Mouse (Mus musculus) left cerebral cortex, postnatal 25 days (tissue): Measurements from ENCODE around the gene Hs3st3a1. TPM values are rescaled to one million over a fixed set of nuclear protein-coding genes. Genes with fewer than 3 reads are reported as not detected.

Experiments used
- DNase-seq, 2 experiments: peaks; one replicate each; pipeline ENCODE4 v3.0.0; 2022; ENCODE audit warnings: low spot score in 2 of 2, mixed read lengths in 1 of 2
- intact Hi-C: fragments of 180-260 bp; cut with DNase I; formaldehyde crosslinking; loops from one replicate; pipeline ENCODE4 v1.15.1; 2025
- total RNA-seq, 2 experiments: library from RNA; stranded (reverse); gene quantifications; 2 replicates each; pipeline ENCODE4 v1.2.3; 2021

Hs3st3a1 gene
- total RNA-seq, 2 experiments from 2014 or later = 0.71 to 0.98 TPM

DNA sequence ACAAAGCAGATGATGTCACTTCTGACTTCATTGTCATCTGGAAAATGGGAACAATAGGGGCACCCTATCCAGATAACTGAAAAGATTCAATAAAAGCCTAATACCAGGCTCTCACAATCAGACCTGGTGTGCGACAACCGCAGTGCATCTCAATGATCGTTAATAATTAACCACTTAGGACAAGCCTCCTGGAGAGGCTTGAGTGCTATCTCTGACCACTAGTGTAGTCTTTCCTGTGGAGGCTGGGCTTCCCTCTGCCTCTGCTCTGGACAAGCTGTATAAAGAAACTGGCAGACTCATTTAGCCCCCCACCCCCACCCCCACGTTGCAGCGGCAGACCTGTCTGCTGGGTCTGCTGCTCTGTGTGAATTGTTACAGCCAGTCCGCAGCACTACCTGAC, 107.2 kb downstream of the Hs3st3a1 start:
- no peak for DNase-seq
- intact Hi-C loops = no loop called here

DNA sequence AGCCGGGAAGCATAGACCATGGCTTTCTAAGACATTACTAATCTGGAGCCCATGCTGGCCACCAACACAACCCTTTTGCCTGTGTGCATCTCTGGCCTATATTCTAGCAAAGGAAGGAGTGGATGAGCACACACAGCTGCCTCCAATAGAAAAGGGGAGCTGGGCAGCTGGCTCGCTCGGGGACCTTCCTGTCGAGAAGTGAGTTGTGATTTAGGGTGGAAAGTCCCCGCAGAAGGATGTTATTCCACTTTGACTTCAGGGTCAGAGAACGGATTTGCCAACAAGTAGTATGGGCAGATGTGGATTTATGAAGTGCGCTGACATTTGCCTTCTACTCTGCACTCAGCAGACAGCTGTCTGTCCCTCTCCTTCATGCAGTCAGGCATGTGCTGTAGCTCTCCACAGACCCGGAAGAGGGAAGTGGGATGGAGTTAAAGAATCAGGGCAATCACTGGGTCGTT, 108.1 kb downstream of the Hs3st3a1 start:
- intact Hi-C loops = no loop called here
- DNase-seq = no peak

DNA sequence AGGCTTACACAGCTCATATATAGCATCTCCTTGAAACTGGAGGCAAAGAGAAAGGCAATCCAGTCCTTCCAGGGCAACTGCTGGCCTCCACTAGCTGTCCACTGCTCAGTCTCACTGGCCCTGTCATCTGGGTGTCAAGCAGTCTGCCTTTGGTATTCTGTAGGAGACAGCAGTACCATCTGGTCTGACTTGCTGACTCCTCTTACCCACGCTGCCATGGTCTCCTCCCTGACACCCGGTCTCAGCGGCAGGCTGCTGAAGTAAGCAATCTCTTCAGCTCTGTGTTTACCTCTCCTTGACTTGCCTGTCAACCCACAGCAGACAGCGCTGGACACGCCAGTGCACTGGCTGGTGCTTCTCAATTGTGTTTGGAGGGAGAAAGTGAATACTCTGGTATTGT, 109.1 kb downstream of the Hs3st3a1 start:
- intact Hi-C loops = no loop called here
- no peak for DNase-seq

DNA sequence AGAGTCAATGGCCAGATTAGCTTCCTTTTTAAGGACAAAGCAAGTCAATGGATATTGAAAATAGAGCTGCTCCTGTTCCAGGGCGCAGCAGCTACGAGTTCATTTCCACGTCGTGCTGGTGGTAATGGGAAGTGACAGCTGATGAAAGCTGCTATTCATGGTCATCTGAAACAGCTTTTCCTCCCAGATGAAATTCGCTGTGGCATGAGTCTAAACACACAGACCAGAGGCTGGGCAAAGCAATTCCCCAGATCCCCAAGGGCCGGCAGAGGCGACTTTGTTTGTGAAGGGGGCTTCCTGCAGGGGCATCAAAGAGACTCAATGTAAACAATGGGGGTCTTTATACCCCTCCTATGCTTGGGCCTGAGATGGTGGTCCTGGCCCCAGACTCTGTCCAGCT, 114.2 kb downstream of the Hs3st3a1 start:
- intact Hi-C loops = no loop called here
- DNase-seq = no peak

GRCm38 (mm10) chr11:64549955-64550354, 114.8 kb downstream of the Hs3st3a1 start:
- DNase-seq = no peak
- intact Hi-C loops = no loop called here

DNA sequence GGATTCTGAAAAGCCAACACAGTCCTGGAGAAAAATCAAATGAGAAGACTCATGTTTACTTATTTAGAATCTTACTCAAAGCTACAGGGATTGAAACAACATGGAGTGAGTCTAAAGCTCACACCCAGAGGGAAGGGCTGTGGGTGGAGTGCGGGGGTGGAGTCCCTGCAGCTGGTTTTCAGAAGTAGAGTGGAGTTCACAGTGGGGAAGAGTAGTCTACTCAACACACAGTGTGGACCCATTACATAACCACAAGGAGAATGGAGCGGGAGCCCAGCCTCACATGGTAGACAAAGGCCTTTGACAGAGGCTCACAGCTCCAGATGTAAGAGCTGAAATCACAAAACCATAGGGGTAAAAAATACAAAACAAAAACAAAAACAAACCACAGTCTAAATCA, 123.2 kb downstream of the Hs3st3a1 start:
- intact Hi-C loops = no loop called here
- DNase-seq = no peak

- DNase-seq = no peak
- intact Hi-C loops = no loop called here
These were observed 124.3 kb downstream of the Hs3st3a1 start for GRCm38 (mm10) chr11:64559388-64559787.

DNA sequence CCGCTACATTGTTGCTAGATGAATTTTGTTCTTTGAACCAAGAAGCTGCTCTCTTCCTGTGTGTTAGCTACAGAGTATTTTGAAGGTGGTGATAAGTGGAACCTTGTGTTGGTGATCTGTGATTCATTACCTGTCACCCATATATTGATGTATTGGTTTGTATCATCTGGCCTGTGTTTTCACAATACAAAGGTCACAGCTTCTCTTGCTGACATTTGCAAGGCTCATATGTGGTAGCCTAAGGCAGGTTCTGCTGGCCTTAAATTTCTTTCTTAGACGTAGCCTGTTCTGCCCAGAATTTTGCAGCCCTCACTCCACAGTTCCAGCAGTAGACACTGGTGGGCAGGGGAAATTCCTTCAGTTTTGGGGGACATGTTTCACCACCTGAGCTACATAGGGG, 125.3 kb downstream of the Hs3st3a1 start:
- intact Hi-C loops = no loop called here
- DNase-seq = no peak

- intact Hi-C loops = no loop called here
- DNase-seq = no peak
These were observed 127.6 kb downstream of the Hs3st3a1 start for GRCm38 (mm10) chr11:64562771-64563170.

Other genes starting within 250 kb of the Hs3st3a1 start
- under 1 TPM; 0.87 TPM for gene F930015N05Rik, start 1.3 kb downstream of the Hs3st3a1 start, total RNA-seq